Mouse (Mus musculus) urinary bladder, adult 18-20 months (tissue): ENCODE measurements around the gene Plekha1.
A peak's percentile ranks its signal among the peaks of the same experiment; 100 is the strongest.

Experiments
- DNase-seq, 2 experiments: peaks; one replicate each; pipeline ENCODE4 v3.0.0; 2022; ENCODE audit warnings: low spot score in 2 of 2, mixed read lengths in 2 of 2

Gene Plekha1

DNA sequence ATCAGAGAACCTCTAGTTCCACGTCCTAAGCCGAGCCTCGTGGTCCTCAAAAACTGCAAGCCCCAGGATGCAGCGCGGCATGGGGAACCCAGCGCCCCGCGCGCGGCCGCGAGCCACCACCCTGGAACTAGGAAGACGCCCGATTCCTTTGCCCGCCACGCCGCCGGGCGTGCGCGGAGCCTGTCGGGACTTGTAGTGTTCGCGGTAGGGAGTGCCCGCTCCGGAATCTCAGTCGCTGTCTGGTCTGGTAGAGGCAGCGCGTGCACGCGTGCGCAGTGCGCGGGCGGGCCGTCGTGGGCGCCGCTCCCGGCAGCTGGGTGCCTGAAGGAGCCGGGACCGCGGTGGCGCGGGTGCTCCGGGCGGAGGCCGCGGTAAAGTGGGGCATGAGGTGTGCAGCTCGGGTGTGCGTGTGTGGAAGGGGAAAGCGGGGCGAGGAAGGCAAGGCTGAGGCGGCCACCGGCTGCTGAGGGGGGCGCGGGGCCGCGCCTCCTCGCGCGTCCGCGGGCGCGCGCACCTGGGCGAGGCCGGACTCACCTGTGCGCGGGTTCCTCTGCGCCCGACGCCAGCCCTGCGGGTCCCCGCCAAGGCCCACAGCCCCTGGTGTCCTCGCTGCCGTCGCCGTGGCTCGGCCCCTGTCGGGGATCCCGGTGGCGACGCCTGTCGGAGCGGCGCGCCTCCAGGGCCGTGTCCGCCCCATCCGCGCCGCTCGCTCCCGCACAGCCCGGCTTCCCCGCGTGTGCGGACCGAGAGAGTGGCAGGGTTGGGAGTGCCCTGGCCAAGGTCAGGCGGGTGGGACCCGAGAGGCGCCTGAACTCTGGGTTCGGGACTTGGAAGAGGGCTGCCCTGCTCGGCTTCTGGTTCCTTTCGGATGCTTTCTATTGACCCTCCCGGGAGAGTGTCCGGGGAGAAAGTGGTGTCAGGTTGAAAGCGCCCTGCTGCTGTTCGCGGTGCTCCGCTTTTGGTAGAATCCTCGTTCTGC, at the start of gene Plekha1:
TSS of gene Plekha1 (plus strand) at position 144 of the 979 bp plus-strand sequence.
- DNase-seq, result peak; percentile 89 to 98

GRCm38 (mm10) chr7:130816243-130816642, 49.3 kb upstream of the Plekha1 start:
- DNase-seq, result no peak

- no peak for DNase-seq
Measured at GRCm38 (mm10) chr7:130818813-130819212, 46.7 kb upstream of the Plekha1 start.

DNA sequence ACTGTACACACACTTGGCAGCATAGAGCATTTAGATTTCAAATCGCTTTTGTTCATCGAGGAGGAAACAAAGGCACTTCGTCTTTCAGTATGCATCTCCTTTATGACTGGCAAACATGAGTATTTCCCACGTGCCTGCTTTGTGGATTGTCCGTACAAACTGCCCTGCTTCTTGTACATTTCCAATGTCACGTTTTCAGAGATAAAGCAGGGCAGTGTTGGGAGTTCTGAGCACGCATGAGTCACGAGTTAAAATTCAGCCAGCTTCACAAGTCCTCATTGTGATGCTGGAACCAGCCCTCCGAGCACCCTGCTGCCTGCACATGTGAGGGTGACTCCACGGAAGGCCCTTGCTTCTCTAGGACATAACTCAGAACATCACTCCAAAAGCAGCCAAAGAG, 45.9 kb upstream of the Plekha1 start:
- no peak for DNase-seq

DNA sequence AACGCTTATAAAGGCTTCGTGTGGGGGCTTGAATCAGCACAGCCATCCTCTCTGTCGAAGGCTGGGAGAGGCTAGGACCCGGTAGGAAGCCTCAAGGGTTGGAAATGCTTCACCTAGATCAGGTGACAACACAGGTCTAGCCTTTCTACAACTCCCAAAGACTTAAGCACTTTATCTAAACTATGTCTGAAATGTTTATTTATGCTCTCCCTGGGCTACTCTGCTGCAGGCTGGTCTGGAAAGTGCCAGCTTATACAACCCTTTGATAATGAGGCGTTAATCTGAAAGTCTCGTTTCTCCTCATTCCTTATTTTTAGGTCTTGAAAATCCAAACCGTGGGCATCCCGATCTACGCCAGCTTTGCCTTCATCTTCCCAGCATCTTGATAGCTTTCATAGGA, 41.6 kb upstream of the Plekha1 start:
- no peak for DNase-seq

DNA sequence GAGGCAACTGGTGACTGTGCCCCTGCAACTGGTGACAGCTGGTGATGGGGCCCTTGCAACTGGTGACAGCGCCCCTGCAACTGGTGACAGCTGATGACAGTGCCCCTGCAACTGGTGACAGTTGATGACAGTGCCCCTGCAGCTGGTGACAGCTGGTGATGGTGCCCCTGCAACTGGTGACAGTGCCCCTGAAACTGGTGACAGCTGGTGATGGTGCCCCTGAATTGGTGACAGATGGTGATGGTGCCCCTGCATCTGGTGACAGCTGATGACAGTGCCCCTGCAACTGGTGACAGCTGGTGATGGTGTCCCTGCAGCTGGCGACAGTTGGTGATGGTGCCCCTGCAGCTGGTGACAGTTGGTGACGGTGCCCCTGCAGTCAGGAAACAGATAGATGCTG, 39.2 kb upstream of the Plekha1 start:
- DNase-seq, result no peak

DNA sequence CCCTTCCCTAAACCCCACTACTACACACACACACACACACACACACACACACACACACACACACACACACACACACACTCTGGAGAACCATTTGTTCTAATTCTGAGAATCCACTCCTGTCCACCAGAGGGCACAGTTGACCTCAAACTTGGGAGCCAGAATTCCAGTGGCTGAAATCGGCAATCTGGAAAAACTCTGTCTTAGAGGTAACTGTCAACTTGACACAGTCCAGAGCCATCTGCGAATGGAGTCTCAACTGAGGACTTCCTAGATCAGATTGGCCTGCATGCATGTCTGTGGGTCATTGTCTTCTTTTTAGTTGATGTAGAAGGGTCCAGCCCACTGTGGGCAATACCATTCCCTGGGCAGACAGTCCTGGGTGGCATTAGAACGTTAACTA, 38.1 kb upstream of the Plekha1 start:
- DNase-seq, result no peak

GRCm38 (mm10) chr7:130827844-130828403, 37.6 kb upstream of the Plekha1 start:
- DNase-seq, result no peak

DNA sequence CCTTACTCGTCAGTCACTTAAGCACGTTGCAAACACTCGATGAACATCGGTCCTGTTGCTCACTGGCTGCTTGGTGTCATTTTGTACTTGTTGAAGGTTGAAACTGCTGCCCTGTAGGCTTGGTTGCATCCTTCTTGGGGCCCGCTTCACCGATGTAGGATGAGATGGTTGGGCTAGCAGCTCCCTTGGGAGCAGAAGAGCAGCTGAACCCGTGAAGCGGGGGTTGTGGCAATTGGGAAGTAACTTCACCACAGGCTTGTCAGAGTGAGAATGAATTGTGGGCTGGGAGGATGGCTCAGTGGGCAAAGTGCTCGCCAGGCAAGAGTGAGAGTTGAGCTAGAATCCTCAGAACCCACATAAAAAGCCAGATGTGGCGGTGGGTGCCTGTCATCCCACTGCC, 37.1 kb upstream of the Plekha1 start:
- DNase-seq, result no peak

DNA sequence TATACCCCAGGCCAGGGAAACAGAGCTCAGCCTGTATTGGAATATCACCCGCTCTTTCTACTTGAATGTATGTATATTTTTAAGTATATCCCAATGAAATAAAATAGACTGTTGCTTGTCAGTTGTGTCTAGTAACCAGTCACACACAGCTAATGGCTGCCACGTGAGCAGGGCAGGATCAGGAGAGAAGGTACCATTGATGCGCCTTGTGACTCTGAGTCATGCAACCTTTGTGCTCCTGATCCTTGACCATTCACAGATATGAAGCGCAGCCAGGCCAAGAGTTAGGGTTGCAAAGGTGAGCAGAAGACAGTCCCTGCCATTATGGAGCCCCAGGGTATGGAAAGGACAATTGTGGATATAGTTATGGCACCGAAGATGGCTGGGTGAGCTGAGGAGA, 34.0 kb upstream of the Plekha1 start:
- DNase-seq, result no peak

DNA sequence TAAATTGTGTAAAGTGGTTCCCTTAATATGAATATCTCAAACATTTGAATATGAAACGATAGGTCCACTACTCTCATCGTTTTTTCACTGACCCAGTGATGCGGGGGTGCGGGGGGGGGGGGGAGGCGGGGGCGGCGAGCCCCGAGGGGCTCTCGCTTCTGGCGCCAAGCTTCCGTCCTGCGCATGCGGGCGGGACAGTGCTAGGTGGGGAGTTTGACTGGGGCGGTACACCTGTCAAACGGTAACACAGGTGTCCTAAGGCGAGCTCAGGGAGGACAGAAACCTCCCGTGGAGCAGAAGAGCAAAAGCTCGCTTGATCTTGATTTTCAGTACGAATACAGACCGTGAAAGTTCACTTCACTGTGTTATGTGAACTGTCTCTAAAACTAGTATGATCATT, 31.3 kb upstream of the Plekha1 start:
- no peak for DNase-seq

GRCm38 (mm10) chr7:130834958-130835861, 30.3 kb upstream of the Plekha1 start:
- peak in 1 of 2 experiments; percentile 19 for DNase-seq

- DNase-seq, result no peak
Measured at GRCm38 (mm10) chr7:130836066-130836465, 29.5 kb upstream of the Plekha1 start.

DNA sequence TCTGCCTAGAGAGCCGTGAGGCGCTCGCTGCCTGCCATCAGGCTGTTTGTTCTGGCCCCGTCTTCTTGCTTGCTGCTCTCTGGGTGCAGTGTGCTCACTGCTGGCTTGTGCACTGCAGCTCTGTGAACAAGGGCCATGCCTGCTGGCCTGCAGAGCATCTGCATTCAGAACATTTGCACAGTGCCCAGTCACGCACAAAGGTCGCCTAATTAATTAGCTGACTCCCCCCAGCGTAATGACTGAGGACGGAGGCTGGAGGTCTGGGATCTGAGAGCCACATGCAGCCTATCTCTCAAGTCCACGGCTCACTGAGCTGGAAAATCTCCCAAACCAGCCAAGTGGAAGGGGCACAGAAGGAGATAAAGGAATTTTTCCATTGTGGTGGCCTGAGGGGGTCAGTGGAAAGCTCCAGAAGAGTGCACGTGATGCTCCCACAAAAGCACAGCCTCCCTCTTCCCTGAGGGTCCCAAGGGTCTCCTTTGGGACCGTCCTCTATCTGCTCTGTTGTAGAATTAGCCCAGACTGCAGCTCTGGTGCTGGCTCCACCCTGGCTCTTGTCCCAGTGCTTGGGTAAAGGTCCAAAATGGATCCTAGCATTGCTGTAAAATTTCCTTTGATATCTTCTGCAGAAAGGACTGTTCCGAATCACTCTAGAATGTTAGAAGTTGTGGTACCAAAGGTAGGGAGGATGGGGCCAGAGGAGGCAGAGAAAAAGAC, 27.5 kb upstream of the Plekha1 start:
- no peak for DNase-seq

DNA sequence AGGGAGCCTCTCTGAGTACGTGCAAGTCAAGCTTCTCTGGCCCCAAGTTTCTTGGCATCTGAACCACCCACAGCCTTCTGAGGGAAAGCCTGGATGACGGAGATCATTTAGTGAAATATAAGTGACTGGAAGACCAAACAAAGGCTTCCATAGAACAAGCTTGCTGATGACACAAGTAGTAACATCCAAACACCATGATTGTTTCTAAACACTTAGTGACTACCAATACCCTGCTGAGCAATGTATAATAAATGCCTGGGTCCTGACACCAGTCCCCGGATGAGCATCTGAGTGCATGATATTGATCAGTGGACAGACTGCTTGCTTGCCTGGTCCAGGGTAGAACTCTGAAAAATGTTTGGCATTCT, 26.9 kb upstream of the Plekha1 start:
- no peak for DNase-seq

- DNase-seq, result no peak
Measured at GRCm38 (mm10) chr7:130839380-130840100, 26.0 kb upstream of the Plekha1 start.

DNA sequence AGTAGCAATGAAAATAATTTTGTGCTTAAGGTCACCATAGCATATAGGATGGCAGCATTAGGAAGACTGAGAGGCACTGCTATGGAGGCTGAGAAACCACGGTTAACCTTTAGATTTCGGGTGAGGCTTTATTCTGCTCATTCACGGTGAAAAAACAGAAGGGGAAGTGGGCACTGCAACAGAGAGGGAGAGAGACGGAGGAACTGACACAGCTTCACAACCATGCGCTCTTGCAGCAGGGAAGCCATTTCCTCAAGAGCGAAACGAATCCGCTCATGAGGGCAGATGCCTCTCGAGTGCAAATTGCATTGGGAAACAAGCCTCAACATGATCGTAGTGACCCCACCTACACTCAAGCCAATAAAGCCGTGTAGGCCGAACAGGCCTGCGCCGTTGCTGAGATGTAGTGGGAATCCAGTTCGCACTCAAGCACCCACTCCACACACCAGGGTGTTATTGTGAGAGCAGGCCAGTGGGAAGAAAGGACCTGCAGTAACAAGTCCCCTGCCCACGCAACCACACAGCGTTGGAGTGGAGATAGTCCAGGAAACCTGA, 18.3 kb upstream of the Plekha1 start:
- DNase-seq, result no peak

GRCm38 (mm10) chr7:130854684-130855292, 10.8 kb upstream of the Plekha1 start:
- DNase-seq, result no peak

- peak in 1 of 2 experiments; percentile 44 for DNase-seq
Measured at GRCm38 (mm10) chr7:130855681-130856080, 9.9 kb upstream of the Plekha1 start.

- no peak for DNase-seq
Measured at GRCm38 (mm10) chr7:130857973-130858372, 7.6 kb upstream of the Plekha1 start.
